Mouse (Mus musculus) cortical plate, adult 2 months (tissue): ENCODE results near the gene a. TPM values are rescaled to one million over a fixed set of nuclear protein-coding genes. Genes with fewer than 3 reads are reported as not detected.
"Not testable (repeated sequence)": the region's sequence is repeated elsewhere in the genome, so short reads cannot be mapped to it uniquely, and the experiment has no call there.

Experiments used
- H3K27ac ChIP-seq: fragments of 200-500 bp; 2 replicates; pipeline ENCODE4 v1.5.1; 2012; ENCODE audit warnings: low read length, control low read depth, inconsistent platforms; ENCODE audit not compliant: insufficient read depth
- H3K4me1 ChIP-seq: fragments of 200-500 bp; 2 replicates; pipeline ENCODE4 v1.6.1; 2011; ENCODE audit warnings: low read length; ENCODE audit not compliant: control insufficient read depth, insufficient read depth
- H3K4me3 ChIP-seq: fragments of 200-500 bp; 2 replicates; pipeline ENCODE4 v1.5.1; 2011; ENCODE audit warnings: mild to moderate bottlenecking, low read length, control low read depth; ENCODE audit not compliant: insufficient read depth
- CTCF ChIP-seq: fragments of 200-500 bp; IDR thresholded peaks from 2 replicates; pipeline ENCODE4 v1.5.1; 2011; ENCODE audit warnings: mild to moderate bottlenecking, control low read depth, low read length; ENCODE audit not compliant: insufficient read depth; ENCODE audit errors: extremely low read depth
- POLR2A ChIP-seq: fragments of 200-500 bp; IDR thresholded peaks from 2 replicates; pipeline ENCODE4 v1.6.1; 2011; ENCODE audit warnings: mild to moderate bottlenecking, low read length, control low read depth; ENCODE audit not compliant: insufficient read depth; ENCODE audit errors: extremely low read depth
- polyA plus RNA-seq: library from polyadenylated mRNA; depleted of rRNA; stranded (reverse); fragments of >200 nt; gene quantifications from 2 replicates; pipeline ENCODE4 v1.2.3, GENCODE M21; 2012

The a gene
- polyA plus RNA-seq, 1 experiment = 0.54 TPM

DNA sequence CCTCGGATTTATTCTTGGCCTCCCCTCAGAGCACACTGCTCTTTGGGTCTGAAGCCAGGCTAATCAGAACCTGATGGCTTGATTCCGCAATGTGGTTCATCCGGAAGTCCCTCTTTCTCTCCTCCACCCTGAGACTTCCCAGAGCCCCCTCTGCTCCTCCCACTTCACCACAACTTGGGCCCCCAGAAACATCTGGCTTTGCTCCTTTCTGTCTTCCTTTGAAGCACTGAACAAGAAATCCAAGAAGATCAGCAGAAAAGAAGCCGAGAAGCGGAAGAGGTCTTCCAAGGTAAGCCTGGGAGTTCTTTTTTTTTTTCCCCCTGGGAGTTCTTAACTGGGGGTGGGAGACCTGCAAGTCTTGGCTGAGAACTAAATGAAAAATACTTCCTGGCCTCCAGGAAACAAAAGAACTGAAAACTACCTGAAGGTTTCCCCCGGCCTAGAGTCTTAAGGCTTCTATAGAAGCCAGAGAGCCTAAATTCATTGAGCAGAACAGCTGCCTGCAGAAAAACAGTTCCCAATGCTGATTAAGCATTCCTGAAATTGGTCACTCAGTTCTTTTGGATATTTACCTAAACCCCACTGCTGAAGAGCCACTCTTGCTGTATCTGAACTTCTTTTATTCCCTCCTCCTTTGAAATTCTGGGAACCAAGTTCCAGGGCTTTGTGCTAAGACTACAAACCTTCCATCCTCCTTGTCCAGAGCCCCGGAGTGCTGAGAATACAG is 256.4 kb downstream of the a start:
- H3K27ac ChIP-seq = no peak overlapping the region
- H3K4me3 ChIP-seq = no peak overlapping the region
- TF ChIP-seq POLR2A (no peak), CTCF (no peak)
- H3K4me1 ChIP-seq = peaks cover 5% of the 10 kb centered on the region

DNA sequence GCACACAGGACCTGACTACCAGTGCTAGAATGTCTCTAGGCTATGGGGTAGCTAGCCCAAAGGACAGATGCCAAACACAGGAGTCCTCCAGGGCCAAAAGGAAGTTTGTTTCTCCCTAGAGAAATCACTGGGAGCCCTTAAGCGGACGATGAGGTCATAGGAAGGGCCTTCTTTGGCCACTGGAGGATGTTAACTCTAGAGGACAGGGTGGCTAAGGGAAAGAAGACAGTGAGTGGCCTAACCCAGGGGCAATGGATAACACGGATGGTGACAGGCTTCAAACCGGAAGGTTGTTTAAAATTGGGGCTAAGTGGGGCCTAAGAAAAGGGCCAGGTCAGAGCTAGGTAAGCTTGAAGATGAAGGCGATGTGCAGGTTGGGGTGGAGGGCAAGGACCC is 258.9 kb downstream of the a start:
- H3K27ac ChIP-seq = peak overlapping the region; percentile 96
- H3K4me3 ChIP-seq = peak overlapping the region; percentile 59
- TF ChIP-seq POLR2A (no peak), CTCF (no peak)
- peaks cover 5% of the 10 kb centered on the region for H3K4me1 ChIP-seq

DNA sequence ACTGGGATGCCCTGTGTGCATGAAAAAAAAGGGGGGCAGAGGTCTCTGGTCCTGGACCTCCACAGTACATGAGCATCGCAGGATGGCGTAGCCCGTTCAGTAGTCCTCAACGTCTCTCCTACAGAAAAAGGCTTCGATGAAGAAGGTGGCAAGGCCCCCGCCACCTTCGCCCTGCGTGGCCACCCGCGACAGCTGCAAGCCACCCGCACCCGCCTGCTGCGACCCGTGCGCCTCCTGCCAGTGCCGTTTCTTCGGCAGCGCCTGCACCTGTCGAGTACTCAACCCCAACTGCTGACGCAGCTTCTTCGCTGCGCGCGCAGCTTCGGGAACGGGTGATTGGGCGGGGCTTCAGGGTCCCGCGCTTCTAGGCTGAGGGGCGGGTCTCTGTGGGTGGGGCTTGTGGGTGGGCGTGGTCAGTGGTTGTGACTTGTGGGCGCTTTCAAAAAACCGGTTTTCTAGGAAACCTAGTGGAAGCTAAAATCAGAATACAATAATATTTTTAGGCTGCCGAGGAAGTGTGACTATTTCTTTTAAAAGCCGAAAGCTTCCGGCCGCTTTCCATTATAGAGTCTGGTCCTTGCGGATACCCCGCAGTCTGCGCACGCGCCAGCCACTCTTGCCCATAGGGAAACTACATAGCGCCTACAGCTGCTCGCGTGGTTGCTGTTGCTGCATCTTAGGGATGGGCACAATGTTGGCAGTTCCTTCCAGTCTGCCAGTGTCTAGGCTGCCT is 259.5 kb downstream of the a start:
- peak; percentile 99 for TF ChIP-seq POLR2A
- TF ChIP-seq CTCF = no peak
- Histone ChIP-seq H3K27ac (peak overlapping the region; percentile 96), H3K4me1 (peaks cover 5% of the 10 kb centered on the region), H3K4me3 (peak overlapping the region; percentile 59)

DNA sequence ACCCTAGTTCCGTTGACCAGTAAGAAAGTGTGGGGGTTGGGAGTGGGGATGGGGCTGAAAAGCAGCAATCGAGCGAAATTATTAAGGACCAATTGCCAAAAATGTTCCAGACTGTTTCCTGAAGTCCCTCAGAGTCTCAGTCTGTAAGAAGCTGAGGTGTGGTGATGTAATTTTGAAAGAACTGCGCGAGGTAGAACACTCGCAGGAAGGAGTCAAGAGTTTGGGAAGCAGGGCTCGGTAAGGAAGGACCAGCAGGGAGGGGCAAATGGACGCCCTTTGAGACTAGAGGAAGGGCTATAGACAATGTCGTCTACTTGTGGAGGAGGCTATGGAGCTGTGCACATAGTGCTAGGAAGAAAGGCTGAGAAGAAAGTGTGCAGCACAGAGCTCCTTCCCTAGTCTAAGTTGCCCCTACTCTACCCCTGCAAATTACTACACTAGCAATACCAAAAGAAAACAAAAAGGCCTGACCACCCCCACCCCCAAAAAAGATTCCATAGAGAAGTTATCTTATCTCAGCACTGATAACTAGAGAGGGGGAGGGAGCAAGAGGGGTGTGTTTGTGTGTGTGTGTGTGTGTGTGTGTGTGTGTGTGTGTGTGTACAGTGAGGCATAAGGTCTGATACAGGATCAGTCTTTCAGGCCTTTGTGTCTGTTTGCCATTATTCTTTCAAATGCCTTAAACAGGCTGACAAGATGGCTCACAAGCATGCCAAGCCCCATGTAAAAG is 260.6 kb downstream of the a start:
- Histone ChIP-seq H3K27ac (no peak overlapping the region), H3K4me1 (peaks cover 5% of the 10 kb centered on the region), H3K4me3 (no peak overlapping the region)
- no peak for TF ChIP-seq CTCF

DNA sequence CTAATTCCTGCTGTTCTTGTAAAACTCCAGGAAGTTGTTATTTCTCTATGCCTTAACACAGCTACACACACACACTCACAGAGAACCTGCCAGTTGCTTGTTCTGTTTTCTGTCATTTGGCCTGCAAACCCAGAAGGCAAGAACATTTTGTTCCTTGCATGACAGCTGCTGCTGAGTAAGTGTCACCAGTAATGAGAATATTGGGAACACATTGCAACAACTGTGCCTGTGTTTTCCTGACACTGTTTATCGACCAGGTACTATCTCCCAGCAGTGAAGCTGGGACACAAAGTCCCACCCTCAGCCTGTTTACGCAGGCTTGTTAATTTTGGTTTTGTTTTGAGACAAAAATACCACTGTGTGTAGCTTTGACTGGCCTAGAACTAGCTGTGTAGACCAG is 261.5 kb downstream of the a start:
- TF ChIP-seq POLR2A = no peak
- no peak for TF ChIP-seq CTCF
- H3K4me3 ChIP-seq = no peak overlapping the region
- no peak overlapping the region for H3K27ac ChIP-seq
- peaks cover 5% of the 10 kb centered on the region for H3K4me1 ChIP-seq

DNA sequence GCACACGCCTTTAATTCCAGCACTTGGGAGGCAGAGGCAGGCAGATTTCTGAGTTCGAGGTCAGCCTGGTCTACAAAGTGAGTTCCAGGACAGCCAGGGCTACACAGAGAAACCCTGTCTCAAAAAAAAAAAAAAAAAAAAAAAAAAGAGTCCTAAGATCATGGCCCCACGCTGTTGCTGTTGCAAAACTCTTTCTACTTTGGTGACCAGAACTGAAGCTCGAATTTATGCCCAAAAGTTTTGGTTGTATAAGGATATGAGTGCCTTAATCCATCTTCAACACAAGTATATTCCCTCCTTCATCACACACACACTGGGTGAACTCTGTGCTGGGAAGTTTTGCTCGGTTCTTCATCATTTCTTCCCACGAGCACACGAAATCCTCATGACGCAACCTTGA is 262.3 kb downstream of the a start:
- H3K4me3 ChIP-seq, H3K4me1 ChIP-seq, H3K27ac ChIP-seq: not testable (repeated sequence)

DNA sequence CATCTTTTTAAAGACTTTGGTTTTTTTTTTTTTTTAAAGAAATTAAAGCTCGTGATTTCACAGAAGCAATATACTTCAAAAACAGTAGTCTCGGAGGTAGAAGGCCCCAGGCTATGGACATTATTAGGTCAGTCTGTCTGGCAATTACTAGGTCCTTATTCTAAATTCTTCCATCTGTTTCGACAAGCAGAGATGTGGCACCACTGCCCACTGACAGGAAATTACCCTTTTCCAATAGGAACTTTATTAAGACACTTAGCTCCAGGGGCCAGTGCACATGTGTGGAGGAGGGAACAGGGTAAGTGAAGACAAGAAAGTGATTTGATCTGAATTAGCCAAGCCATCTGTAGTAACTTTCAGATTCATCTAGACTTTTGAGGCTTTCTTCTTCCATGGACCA is 263.5 kb downstream of the a start:
- no peak for TF ChIP-seq POLR2A
- no peak for TF ChIP-seq CTCF
- Histone ChIP-seq H3K4me1 (peaks cover 5% of the 10 kb centered on the region), H3K27ac (no peak overlapping the region), H3K4me3 (no peak overlapping the region)

DNA sequence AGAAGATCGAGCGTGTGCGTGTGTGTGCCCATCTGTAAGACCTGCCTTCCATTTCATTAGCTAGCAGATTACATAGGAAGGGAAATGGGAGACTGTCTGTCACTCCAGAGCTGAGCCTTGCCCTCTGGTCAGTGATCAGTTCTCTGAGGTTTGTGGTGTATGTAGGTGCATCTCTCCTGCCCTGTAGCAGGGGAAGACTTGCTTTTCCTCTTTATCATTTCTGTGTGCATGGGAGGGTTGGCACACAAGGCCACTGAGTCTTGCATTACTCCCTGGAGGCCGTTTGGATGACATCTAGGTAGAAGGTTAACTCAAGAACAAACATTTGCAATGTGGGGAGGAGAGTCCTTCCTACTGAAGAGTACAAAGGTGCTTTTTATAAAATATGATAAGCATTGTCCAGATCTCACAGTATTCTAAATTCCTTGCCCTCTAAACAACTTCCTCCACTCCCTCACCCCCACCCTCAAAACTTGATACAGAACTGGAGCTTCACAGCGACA is 264.9 kb downstream of the a start:
- Histone ChIP-seq H3K4me3 (no peak overlapping the region), H3K27ac (no peak overlapping the region), H3K4me1 (no peaks in the 10 kb centered on the region)
- TF ChIP-seq POLR2A (no peak), CTCF (no peak)

DNA sequence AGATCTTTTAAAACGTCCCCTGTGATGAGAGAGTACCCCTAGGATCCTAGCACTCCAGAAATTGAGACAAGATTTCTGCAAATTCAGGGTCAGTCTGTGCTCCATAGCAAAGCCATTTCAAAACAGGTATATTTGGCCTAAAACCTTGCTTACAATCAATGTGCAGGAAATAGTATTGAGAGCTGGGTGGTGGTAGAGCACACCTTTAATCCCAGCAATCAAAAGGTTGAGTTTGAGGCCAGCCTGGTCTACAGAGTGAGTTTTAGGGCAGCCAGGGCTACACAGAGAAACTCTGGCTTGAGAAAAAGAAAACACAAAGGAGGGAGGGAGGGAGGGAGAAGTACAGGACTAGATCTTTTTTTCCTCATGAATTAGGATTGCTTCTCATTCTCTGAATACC is 266.2 kb downstream of the a start:
- Histone ChIP-seq H3K27ac (no peak overlapping the region), H3K4me3 (no peak overlapping the region), H3K4me1 (no peaks in the 10 kb centered on the region)
- TF ChIP-seq POLR2A (no peak), CTCF (no peak)
